Comparison of ENCODE assay signal across 8 mouse cellular contexts in the genomic region with DNA sequence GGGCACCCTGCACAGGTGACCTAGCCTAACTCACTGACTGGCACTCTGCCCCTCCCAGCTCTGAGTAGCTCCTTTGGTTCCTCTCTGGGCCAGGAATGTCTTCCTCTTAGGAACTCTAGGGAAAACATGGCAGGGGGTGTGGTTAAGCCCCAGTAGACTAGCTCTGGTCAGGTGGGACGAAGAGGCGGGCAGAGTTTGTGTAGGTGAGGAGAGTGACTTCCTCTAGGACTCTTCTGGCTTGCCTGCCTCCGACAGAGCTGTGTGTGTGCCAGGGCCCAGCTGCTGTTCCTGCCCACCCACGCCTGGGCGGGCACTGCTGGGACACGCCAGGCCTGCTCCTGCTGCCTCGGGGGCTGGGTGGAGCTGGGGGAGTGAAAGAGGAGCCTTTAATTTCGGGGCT. TPM values are rescaled to one million over a fixed set of nuclear protein-coding genes. Genes with fewer than 3 reads are reported as not detected.
DNase-seq lines count a peak whose midpoint lies in the region; ATAC-seq lines count a peak whose summit lies in the region.

No protein-coding gene starts in this region.

- H3K4me3 ChIP-seq in heart, embryonic 14.5 days (ENCODE audit: control insufficient read depth in 1 of 2, insufficient read depth in 1 of 2, low read depth in 1 of 2, low read length in 2 of 2), result no peak overlapping the region
- peak overlapping the region; percentile 69 for H3K4me3 ChIP-seq in forebrain, embryonic 11.5 days (ENCODE audit: low read depth, low read length)
- peak overlapping the region; percentile 70; the same call in 1 of the 2 replicates for H3K4me3 ChIP-seq in kidney, embryonic 14.5 days (ENCODE audit: low read length)
- H3K4me3 ChIP-seq in lung, embryonic 16.5 days (ENCODE audit: low read length), result peak overlapping the region; percentile 18; the same call in 1 of the 2 replicates

- DNase-seq in heart, adult 9 months (ENCODE audit: low spot score in 2 of 2), result no peak
- DNase-seq in forebrain, embryonic 11.5 days (ENCODE audit: low spot score), result no peak
- DNase-seq in MN1 (ENCODE audit: low spot score), result no peak
- DNase-seq in ovary, adult 18-20 months (ENCODE audit: low spot score), result no peak

- no peak for ATAC-seq in heart, embryonic 14.5 days (ENCODE audit: insufficient number of reproducible peaks, insufficient read depth, low FRiP score, low read depth)
- ATAC-seq in forebrain, embryonic 11.5 days (replicated peaks; ENCODE audit: low FRiP score), result no peak; the same call in 1 of the 2 replicates
- 0 out of 2 replicates have a peak, but pooled peaks have one; percentile 26 for ATAC-seq in kidney, embryonic 14.5 days (ENCODE audit: low FRiP score, low TSS enrichment)
- peak; percentile 75 for ATAC-seq in lung, embryonic 16.5 days (ENCODE audit: low read depth)
- ATAC-seq in activated CD4-positive, CD25-positive, alpha-beta regulatory T cell, adult 4 months, result no peak

- peak overlapping the region; percentile 70; the same call in 1 of the 2 replicates for H3K4me2 ChIP-seq in heart, embryonic 14.5 days (ENCODE audit: low read length)
- H3K4me2 ChIP-seq in forebrain, embryonic 11.5 days (ENCODE audit: low read depth, low read length, severe bottlenecking), result peak overlapping the region; percentile 70
- H3K4me2 ChIP-seq in kidney, embryonic 14.5 days (replicated peaks; ENCODE audit: low read depth, low read length), result peak overlapping the region; percentile 68
- peak overlapping the region; percentile 67 for H3K4me2 ChIP-seq in lung, embryonic 16.5 days (ENCODE audit: low read depth, low read length)

- WGBS in heart, embryonic 14.5 days, result 68% methylated on average over 8 of the region's 8 CpGs
- WGBS in forebrain, embryonic 11.5 days, result 57% methylated on average over 8 of the region's 8 CpGs
- 38% methylated on average over 8 of the region's 8 CpGs for WGBS in kidney, embryonic 14.5 days
- WGBS in lung, embryonic 16.5 days, result 53% methylated on average over 7 of the region's 8 CpGs

- no peaks in the 10 kb centered on the region for H3K27me3 ChIP-seq in heart, embryonic 14.5 days (ENCODE audit: control insufficient read depth, insufficient read depth, low read length)
- H3K27me3 ChIP-seq in forebrain, embryonic 11.5 days (ENCODE audit: control insufficient read depth, insufficient read depth, low read length), result peaks cover 5% of the 10 kb centered on the region; the same call in 1 of the 2 replicates
- no peaks in the 10 kb centered on the region for H3K27me3 ChIP-seq in kidney, embryonic 14.5 days (ENCODE audit: control insufficient read depth, insufficient read depth, low read length)
- no peaks in the 10 kb centered on the region for H3K27me3 ChIP-seq in lung, embryonic 16.5 days (ENCODE audit: control insufficient read depth, insufficient read depth, low read depth, low read length)

- peaks cover 14 to 18% of the 10 kb centered on the region in 2 experiments; a peak in 3 of 4 replicates for H3K4me1 ChIP-seq in heart, embryonic 14.5 days (ENCODE audit: control insufficient read depth in 2 of 2, insufficient read depth in 2 of 2, low read length in 2 of 2)
- peaks cover 7% of the 10 kb centered on the region; the same call in 1 of the 2 replicates for H3K4me1 ChIP-seq in forebrain, embryonic 11.5 days (replicated peaks; ENCODE audit: control insufficient read depth, insufficient read depth, low read length)
- peaks cover 16% of the 10 kb centered on the region; the same call in 1 of the 2 replicates for H3K4me1 ChIP-seq in kidney, embryonic 14.5 days (ENCODE audit: control insufficient read depth, insufficient read depth, low read length)
- peaks cover 27% of the 10 kb centered on the region for H3K4me1 ChIP-seq in lung, embryonic 16.5 days (replicated peaks; ENCODE audit: control insufficient read depth, insufficient read depth, low read length)

- peaks cover 10% of the 10 kb centered on the region for H3K36me3 ChIP-seq in heart, embryonic 14.5 days (ENCODE audit: control insufficient read depth, insufficient read depth, low read length)
- no peaks in the 10 kb centered on the region; the same call in 1 of the 2 replicates for H3K36me3 ChIP-seq in forebrain, embryonic 11.5 days (ENCODE audit: control insufficient read depth, insufficient read depth, low read length)
- peaks cover 12% of the 10 kb centered on the region; the same call in 1 of the 2 replicates for H3K36me3 ChIP-seq in kidney, embryonic 14.5 days (ENCODE audit: control insufficient read depth, insufficient read depth, low read length)
- H3K36me3 ChIP-seq in lung, embryonic 16.5 days (ENCODE audit: control insufficient read depth, insufficient read depth, low read length), result no peaks in the 10 kb centered on the region

- no peak overlapping the region; the same call in 1 of the 2 replicates for H3K9ac ChIP-seq in heart, embryonic 14.5 days (ENCODE audit: low read length)
- H3K9ac ChIP-seq in forebrain, embryonic 11.5 days (ENCODE audit: low read length), result peak overlapping the region; percentile 92
- H3K9ac ChIP-seq in kidney, embryonic 14.5 days (ENCODE audit: low read depth, low read length), result no peak overlapping the region; the same call in 1 of the 2 replicates
- no peak overlapping the region for H3K9ac ChIP-seq in lung, embryonic 16.5 days (ENCODE audit: low read length)

- no peak overlapping the region for H3K27ac ChIP-seq in heart, embryonic 14.5 days (replicated peaks in 1 of 2; ENCODE audit: control insufficient read depth in 1 of 2, insufficient read depth in 1 of 2, low read depth in 2 of 2, low read length in 2 of 2)
- H3K27ac ChIP-seq in forebrain, embryonic 11.5 days (ENCODE audit: low read depth, low read length), result peak overlapping the region; percentile 46
- no peak overlapping the region for H3K27ac ChIP-seq in kidney, embryonic 14.5 days (ENCODE audit: low read depth, low read length)
- peak overlapping the region; percentile 54; the same call in 1 of the 2 replicates for H3K27ac ChIP-seq in lung, embryonic 16.5 days (ENCODE audit: low read length)

- no peaks in the 10 kb centered on the region for H3K9me3 ChIP-seq in heart, embryonic 14.5 days (ENCODE audit: control insufficient read depth, low read length)
- no peaks in the 10 kb centered on the region for H3K9me3 ChIP-seq in forebrain, embryonic 11.5 days (ENCODE audit: control insufficient read depth, low read length)
- H3K9me3 ChIP-seq in kidney, embryonic 14.5 days (ENCODE audit: control insufficient read depth, low read length), result no peaks in the 10 kb centered on the region
- no peaks in the 10 kb centered on the region for H3K9me3 ChIP-seq in lung, embryonic 16.5 days (ENCODE audit: control insufficient read depth, low read length)

RNA-seq across cellular contexts. Expression of a gene that starts 5.1 kb away (rescaled TPM):
- 18.6 and 20.1 TPM in 2 replicates for polyA plus RNA-seq in heart, embryonic 14.5 days (2014; fragmentation: Nextera tagmentation; extraction: Ambion mirVana)
- 115 and 116 TPM in 2 replicates for polyA plus RNA-seq in forebrain, embryonic 11.5 days (2014; fragmentation: Nextera tagmentation; extraction: Ambion mirVana)
- polyA plus RNA-seq in kidney, embryonic 14.5 days (2014; fragmentation: Nextera tagmentation; extraction: Ambion mirVana), result 45.0 and 59.4 TPM in 2 replicates
- 29.8 and 31.6 TPM in 2 replicates for polyA plus RNA-seq in lung, embryonic 16.5 days (2015; fragmentation: Nextera tagmentation; extraction: Ambion mirVana)
- under 1 TPM; 0.32 to 0.37 TPM for polyA plus RNA-seq in activated CD4-positive, CD25-positive, alpha-beta regulatory T cell, adult 4 months (2017; shearing (Covaris generic))

Comparison
In these comparisons a context has a peak if more than half of its experiments do, and no peak if none do; other contexts are left out.
1. ATAC-seq: peak in kidney, embryonic 14.5 days (single experiment) and lung, embryonic 16.5 days (single experiment); none in heart, embryonic 14.5 days (single experiment), forebrain, embryonic 11.5 days (single experiment) and activated CD4-positive, CD25-positive, alpha-beta regulatory T cell, adult 4 months (single experiment).
2. H3K27ac ChIP-seq: peak in forebrain, embryonic 11.5 days (single experiment) and lung, embryonic 16.5 days (single experiment); none in heart, embryonic 14.5 days (0 of 2) and kidney, embryonic 14.5 days (single experiment).
3. H3K4me3 ChIP-seq: peak in forebrain, embryonic 11.5 days (single experiment), kidney, embryonic 14.5 days (single experiment) and lung, embryonic 16.5 days (single experiment); none in heart, embryonic 14.5 days (0 of 2).
4. RNA of a gene that starts 5.1 kb away (polyA plus RNA-seq): 115 to 116 TPM in forebrain, embryonic 11.5 days, 45.0 to 59.4 TPM in kidney, embryonic 14.5 days, 29.8 to 31.6 TPM in lung, embryonic 16.5 days and 18.6 to 20.1 TPM in heart, embryonic 14.5 days; 0.32 to 0.37 TPM in activated CD4-positive, CD25-positive, alpha-beta regulatory T cell, adult 4 months; every median in the first group is over 10 times any median in the second.
5. Peak in every context shown above with its lines, with median percentiles within 50 percentile points of each other: H3K4me2 ChIP-seq.